Mouse (Mus musculus) adrenal gland, adult 2 months (tissue): ENCODE measurements around the gene Rrp36. TPM values are rescaled to one million over a fixed set of nuclear protein-coding genes. Genes with fewer than 3 reads are reported as not detected.

Experiments
- DNase-seq: peaks from one replicate; pipeline ENCODE4 v3.0.0; 2021
- polyA plus RNA-seq: library from polyadenylated mRNA; depleted of rRNA; stranded (reverse); fragments of >200 nt; gene quantifications from 2 replicates; pipeline ENCODE4 v1.2.3, GENCODE M21; 2012
- total RNA-seq, 2 experiments: library from RNA; stranded (reverse); gene quantifications; 2 replicates each; pipeline ENCODE4 v1.2.3; 2021

The Rrp36 gene
- total and polyA plus RNA-seq, 3 experiments, result 21.7 to 28.5 (median 24.2) TPM

DNA sequence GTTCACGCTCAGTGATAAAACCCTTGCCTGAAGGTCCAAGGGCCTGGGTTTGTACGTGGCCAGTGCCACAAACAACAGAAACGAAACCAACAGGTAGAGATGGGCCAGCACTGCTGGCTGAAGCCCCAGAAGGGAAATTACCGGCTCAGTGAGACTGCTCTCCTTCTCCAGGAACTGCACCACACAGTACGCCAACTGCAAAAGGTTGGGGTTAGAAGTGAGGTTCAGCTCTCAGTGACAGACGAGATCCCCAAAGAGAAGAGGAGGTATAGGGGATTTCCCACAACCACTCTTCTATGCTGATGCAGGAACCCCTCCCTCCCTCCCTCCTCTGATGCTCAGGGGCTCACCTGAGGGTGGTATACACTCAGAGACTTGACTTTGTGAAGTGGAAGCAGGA, 11.8 kb upstream of the Rrp36 start:
- DNase-seq, result no peak

DNA sequence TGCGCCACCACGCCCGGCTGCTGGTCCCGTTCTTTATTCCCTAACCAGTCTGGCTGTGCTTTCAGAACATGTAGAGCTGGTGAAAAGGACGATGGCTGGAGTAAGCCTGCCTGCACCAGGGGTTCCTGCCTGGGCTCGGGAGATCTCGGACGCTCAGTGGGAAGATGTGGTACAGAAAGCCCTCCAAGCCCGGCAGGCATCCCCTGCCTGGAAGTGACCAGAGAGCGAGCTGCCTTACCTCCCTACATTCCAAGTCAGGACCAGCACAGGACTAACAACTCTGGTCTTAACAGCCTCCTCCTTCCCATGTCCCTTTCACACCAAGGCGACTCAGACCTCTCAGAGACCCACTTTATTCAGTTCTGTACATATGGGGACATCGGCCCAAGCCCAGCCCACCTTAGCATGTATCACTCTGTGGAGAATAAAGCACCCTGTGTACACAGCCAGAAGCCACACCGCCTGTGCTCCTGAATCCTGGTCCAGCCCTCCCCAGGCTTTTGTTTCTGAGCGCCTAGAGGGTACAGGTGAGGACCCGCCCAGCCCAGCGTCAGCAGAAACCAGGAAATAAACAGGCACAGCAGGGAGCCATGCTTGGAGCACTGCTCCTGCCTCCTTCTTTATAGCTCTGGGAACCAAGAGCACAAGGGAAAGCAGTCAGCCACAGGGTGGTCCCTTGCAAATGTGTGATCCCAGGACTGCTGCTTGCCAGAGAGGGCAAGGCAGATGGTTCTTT, 8.7 kb upstream of the Rrp36 start:
- no peak for DNase-seq

DNA sequence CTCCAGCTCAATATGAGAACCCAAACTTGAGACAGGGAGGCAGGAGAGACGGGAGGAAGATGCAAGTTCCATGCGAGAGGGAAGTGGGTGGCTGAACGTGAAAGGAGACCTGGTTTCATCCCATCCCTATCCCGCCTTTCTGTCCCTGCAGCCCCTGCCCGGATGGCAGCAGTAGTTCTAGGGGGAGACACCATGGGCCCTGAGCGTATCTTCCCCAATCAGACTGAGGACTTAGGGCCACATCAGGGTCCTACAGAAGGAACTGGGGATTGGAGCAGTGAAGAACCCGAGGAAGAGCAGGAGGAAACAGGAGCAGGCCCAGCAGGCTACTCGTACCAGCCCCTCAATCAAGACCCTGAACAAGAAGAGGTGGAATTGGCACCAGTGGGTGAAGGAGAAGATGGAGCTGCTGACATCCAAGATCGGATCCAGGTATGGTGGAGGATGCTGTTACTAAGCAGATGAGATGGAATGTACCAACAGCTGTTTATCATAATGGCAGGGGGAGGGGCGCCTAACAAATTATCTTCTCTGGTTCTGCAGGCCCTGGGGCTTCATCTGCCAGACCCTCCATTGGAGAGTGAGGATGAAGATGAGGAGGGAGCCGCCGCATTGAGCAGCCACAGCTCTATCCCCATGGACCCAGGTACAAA, 7.4 kb upstream of the Rrp36 start:
- DNase-seq, result no peak

DNA sequence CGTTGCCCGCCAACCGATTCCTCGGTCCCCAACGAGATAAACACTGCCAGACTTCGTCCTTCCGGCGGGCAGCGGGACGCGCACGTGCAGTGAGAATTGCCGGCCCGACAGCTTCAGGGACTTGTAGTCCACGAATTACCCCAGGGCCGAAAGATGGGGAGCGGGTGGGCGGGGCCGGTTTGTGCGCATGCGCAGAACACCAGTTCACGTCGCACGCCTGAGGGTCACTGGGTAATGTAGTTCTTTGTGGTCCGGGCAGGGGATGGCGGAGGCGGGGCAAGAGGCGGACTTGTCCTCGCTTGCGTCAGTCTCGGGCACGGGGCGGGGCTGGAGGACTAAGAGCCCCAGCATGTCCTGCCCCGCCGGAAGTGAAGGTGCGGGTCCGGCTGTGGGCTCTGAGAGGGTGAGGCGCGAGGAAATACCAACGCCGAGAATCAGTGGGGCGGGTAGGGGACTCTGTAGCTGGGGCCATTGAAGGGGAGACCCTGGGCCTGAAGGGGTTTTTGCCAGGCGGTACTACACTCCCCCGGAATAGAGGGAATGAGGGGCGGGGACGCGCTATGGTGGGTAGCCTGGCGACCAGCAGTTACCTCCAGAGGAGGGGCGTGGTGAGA, 6.7 kb upstream of the Rrp36 start, which contains the start of gene Klhdc3:
Gene Klhdc3 (minus strand): TSS at position 155 of the 614 bp plus-strand sequence.
- peak; percentile 98 for DNase-seq

DNA sequence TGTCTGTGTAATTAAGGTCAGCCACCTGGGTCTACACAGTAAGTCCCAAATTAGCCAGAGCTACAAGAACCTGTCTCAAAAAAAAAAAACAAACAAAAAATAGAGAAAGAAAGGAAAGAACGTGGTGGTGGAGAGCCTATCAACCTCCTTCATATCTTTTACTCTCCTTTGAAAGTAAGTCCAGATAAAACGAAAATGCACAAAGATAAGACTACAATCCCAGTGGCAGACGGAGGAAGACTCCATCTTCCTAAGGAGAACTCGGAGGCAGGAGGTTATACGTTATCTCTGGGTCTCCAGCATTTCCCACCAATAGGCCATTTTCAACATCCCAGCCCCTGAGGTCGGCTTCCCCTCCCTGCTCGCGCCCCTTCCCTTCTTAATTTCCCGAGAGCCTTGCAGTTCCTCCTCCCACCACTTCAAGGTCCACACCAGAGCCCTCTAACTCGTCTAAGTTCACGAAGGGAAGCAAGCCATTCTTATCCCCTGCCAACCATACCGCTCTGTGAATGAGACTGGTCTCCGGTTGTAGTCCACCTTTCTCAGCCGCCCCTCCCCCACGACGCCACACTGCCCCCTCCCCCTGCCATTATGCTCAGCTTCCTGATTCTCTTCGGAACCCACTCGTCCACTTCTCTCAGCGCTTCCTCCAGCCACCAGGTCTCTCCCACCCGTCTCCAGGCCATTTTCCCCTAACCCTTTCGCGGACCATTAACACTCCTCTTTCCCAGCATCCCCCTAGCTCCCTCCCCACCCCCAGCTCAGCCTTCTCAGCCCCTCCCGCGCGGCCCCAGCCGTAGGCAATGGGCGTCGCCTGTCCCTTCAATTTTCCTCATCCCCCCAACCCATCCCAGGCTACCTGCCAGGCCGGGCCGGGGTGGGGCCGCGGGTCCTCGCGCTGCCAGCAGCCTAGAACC, 5.9 kb upstream of the Rrp36 start:
- DNase-seq, result no peak

DNA sequence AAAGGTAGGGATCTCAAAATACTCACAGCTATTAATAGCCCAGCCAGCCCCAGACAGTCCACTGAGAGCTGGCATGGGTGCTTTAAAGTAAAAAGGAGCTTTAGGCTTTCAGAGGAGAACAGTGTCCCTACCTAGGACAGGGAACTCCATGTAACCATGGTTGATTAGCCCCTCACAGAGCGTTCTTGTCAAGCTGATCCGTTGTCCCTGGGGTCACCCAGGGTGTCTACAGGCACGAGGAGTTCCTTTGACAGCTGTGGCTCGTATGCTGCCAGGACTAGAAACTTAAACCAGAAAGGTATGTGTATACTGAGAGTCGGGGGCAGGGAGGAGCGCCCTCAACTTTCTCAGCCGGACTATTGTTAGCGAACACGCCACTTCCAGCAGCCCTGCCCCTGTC, 4.8 kb upstream of the Rrp36 start:
- no peak for DNase-seq

DNA sequence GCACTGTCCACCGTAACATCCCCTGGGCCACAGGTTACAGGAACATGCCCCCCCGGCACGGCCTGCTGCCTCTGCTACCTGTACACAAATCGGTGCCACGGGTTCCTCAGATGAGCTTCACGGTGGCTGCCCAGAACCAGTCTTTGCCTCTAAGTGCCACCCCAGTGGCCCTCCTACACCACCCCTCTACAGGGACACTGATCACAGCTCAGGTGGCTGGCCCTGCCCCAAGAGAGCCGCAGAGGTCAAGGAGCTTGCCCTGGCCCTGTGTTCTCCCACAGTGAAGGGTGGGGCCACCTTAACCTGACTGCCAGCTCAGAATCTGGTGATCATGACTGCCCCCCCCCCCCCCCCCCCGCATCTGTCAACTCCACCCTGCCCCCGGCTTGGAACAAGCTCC, 4.3 kb upstream of the Rrp36 start, which contains the start of gene Mea1:
Gene Mea1 (plus strand): TSS at position 378 of the 400 bp plus-strand sequence.
- DNase-seq, result no peak

DNA sequence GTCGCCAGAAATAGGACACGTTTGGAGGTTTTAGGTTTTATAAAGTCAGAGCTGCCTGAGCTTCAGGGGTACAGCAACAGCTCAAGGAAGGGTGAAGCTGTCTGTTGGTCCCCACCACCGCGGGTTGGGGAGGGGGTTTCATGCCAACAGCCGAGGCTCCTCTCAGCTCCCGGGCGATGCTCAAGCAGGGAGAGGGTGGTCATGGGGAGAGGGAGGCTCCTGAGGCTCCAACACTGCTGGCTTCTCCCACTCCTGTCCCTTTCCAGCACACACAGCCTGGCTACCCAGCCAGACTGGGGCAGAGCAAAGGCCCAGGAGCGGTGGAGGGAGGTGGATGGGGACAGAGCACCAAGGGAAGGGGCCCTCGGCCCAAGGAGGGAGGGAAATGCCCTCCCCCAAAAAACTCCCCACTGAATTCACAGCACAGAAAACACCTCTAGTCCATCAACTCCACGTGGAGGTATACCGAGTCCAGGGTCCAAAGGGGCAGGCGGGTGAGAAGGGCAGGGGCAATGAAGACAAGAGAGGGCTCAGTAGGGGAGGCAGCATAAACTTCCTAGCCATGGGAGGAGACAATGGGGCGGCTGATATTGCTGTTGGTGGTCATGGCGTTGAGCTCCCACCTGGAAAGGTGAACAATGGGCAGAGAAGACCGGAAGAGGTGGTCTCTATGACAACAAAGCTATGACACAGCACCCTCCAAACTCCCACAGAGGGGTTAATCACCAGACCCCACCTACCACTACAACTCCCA, 555 bp upstream of the Rrp36 start:
- no peak for DNase-seq

DNA sequence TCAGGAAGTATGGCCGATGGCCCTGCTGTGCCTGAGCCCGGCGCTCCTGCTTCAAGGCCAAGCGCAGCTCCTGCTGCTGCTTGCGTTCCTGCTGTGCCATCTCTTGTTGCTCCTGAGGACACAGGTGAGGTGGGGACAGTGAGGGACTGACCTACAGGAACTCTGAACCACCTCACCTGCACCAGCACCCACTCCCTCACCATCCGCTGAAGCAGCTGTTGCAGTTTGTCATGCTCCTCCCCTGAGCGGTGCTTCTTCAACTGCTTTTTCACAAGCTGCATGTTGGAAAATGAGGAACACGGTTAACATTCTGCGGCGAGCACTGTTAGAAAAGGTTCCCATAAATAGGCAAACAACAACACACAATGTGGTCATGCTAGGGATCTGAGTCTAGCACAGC, 4.2 kb downstream of the Rrp36 start:
- no peak for DNase-seq

DNA sequence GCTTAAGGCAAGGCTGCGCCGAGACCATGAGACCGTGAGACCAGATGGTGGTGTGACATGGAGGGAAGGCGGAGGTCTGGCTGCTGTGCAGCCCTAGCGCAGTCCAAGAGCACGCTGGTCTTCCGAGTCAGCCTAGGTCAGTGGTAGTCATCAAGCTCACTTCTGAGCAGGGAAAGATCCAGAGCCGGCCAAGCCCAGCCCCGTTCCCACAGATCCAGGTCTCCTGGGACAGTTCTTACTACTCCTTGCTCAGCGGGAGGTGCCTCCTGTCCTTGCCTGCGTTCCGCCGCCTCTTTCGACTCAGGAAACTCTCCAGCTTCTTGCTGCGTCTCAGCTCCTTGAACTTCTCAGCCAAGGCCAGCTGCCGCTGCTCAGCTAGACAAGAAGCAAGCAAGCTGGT, 6.4 kb downstream of the Rrp36 start:
- peak; percentile 68 for DNase-seq

DNA sequence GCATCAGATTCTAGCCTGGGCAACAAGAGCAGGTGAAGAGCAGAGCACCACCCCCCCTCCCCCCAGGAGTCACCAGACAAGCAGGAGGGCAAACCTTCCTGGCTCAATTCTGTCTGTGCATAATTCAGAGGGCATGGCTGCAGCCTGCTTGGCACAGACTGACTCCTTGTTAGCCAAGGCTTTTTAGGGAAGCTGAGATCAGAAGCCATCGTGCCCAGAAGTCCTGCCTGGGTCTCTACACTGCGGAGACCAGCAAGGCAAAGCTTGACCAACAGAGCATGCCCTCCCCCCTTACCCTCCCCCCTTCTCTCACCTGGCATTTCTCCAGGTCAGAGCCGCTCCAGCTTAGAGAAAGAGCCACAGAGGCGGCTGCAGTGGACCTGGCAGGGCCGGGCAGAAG, 11.4 kb downstream of the Rrp36 start:
- no peak for DNase-seq

DNA sequence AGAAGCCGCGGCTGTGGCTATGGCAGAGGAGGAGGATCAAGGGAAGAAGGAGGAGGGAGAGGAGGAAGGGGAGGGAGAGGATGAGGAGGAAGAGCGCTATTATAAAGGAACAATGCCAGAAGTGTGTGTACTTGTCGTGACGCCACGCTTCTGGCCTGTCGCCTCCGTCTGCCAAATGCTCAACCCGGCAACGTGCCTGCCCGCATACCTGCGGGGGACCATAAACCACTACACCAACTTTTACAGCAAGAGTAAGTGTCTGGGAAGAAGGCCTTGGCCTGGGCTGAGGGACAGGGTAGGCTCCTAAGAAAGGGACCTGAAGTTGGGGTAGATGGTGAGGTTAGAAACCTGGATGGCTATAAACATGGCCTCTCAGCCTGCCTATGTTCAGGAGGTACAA, 12.2 kb downstream of the Rrp36 start:
- no peak for DNase-seq

DNA sequence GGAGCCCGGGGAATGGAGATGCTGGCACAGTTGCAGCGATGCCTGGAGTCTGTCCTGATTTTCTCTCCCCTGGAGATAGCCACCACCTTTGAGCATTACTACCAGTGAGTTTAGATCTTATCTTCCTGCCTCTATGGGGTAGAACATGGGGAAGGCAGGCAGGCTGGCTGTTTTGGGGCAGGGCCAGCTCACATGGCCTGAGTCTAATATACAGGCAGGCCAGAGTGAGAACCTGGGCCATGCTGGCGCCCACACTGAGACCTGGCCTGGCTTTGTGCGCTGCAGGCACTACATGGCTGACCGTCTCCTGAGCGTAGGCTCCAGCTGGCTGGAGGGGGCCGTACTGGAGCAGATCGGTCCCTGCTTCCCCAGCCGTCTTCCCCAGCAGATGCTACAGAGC, 12.8 kb downstream of the Rrp36 start:
- no peak for DNase-seq

DNA sequence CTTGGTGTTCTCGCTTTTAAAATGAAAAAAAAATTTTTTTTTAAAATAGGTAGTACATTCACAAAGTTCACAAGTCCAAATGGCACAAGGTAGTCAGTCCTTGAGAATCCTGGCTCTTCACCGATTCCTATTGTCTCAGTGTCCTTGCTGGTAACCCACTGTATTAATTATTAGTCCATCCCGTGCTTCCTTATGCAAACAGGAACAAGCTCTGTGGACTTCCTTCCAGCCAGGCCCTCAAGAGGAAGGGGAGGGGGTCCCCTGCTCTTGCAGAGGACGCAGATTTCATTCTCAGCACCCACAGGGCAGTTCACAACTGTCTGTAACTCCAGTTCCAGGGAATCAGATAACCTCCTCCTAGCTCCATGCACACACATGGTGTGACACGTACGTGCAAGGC, 18.1 kb downstream of the Rrp36 start:
- DNase-seq, result no peak

DNA sequence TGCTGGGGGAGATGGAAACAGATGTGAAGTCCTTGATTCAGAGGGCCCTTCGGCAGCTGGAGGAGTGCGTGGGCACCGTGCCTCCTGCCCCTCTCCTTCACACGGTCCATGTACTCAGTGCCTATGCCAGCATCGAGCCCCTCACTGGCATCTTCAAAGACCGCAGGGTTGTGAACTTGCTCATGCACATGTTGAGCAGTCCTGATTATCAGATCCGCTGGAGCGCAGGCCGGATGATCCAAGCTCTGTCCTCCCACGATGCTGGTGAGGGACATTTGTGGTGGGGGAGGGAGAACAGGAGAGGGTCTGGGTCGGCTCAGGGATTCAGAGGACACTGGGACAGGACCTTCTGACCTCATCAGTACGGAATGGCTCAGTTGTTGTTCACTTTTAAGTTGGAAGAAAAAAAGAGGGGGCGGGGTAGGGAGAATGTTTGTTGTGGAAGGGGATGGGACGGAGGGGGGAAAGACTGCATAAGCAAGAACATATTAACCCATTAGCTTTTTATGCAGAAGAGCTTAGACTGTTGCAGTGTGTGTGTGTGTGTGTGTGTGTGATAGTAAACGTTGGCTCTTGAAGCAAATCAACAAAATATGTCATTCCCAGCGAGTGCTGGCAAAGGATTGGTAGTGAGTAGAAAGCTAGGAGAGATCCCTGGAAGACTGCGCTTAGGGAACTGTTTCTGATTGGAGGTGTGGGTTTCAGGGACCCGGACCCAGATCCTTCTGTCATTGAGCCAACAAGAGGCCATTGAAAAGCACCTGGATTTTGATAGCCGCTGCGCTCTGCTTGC, 22.2 kb downstream of the Rrp36 start:
- no peak for DNase-seq

DNA sequence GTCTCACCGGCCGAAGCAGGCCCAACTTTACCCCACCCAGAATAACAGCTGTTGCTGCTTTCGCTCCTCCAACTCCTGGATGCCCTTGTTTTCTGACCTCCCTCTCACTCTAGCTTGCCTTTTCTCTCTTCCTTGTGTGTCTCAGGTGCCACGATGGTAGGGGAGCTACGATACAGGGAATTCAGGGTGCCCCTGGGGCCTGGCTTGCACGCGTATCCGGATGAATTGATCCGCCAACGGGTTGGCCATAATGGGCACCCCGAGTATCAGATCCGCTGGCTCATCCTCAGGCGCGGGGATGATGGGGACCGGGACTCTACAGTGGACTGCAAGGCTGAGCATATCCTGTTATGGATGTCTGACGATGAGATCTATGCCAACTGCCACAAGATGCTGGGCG, 22.9 kb downstream of the Rrp36 start:
- no peak for DNase-seq

DNA sequence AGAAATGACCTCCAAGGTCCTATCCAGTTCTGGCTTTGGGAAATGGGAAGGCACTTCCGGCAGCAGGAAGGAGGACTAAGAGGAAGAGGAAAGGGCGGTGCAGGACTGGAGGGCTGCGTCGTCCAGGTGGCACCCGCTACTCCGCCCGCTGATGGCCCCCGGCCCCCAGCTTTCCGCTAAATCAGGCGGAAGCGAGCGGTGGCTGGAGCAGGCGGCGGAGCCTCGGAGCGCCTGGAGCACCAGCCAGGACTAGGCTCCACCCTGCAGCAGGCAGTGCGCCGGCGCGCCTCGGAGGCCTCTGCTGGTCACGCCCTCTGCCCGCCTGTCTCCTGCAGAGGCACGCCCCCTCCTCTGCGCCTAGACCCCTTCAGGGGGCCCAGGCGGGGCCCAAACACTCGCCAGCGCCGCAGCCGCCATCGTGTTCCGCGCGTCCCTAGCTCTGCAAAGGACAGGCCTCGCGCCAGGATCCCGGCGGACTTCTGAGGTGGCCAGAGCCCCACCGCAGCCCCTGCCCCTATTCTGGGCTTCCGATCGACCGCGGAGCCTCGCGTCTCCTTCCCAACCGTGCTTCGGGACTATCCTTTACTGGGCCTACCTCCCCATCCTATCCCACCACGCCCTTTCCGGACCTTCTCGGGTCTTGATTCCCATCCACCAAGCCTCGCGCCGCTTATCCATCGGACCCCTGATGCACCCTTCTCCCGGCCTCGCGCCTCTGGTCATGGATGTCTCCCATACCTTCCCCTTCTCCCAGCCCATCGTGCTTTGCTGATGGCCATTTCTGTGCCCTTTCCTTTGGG, 23.7 kb downstream of the Rrp36 start, which contains the start of gene Cul7:
Gene Cul7 (plus strand): TSS at position 106 of the 800 bp plus-strand sequence.
- DNase-seq, result peak; percentile 96

DNA sequence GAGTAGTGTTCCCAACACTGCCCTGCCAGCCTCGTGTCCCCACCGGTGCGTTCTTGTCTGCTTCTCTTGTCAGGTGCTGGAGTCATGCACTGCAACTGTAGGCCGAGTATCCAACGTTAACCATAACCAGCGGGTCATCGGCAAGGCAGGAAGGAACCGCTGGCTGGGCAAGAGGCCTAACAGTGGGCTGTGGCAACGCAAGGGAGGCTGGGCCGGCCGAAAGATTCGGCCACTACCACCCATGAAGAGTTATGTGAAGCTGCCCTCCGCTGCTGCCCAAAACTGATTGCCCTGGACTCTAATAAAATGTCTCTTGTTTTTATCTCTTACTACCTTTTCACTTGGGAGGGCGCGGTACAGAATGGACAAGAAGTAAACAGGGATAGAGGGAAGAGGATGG, 24.3 kb downstream of the Rrp36 start:
- no peak for DNase-seq

DNA sequence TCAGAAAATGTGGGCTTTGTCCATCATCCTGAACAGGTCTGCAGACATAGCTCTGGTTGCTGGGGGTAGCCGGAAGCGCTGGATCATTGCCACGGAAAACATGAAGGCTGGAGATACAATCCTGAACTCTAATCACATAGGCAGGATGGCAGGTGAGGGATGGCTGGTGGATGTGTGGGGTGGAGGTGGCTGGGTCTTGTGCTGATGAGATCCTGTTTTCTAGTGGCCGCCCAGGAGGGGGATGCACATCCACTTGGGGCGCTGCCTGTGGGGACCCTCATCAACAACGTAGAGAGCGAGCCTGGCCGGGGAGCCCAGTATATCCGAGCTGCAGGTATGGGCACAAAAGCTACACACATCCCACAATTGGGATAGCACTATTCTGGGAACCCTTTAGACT, 25.7 kb downstream of the Rrp36 start:
- DNase-seq, result no peak

DNA sequence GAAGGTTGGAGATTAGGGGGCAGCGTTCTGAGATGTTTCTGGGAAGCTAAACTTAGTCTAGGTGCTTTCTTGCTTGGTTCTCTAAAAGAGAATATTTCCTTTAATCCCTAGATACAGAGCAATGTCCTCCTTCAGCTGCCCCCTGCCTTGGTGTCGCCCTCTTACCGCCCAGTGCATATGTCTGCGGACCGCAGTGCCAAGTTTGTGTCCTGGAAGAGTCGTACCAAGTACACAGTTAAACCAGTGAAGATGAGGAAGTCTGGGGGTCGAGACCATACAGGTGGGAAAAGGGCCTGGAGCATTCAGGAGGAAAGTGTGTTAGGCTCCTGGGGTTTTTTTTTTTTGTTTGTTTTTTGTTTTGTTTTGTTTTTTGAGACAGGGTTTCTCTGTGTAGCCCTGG, 26.9 kb downstream of the Rrp36 start:
- DNase-seq, result no peak
